Mouse (Mus musculus) CH12.LX (cell line): Measurements from ENCODE around the gene Trio. TPM values are rescaled to one million over a fixed set of nuclear protein-coding genes. Genes with fewer than 3 reads are reported as not detected.

ENCODE experiments used
- DNase-seq: peaks from one replicate; pipeline ENCODE4 v3.0.0-alpha.2; 2013; ENCODE audit errors: extremely low read depth
- H3K27ac ChIP-seq: 2 replicates; pipeline ENCODE4 v1.5.1; 2012; ENCODE audit warnings: low read depth, mild to moderate bottlenecking, control low read depth, moderate library complexity; ENCODE audit not compliant: insufficient read depth
- H3K27me3 ChIP-seq: replicated peaks from 2 replicates; pipeline ENCODE3; 2012; ENCODE audit warnings: inconsistent platforms
- H3K36me3 ChIP-seq, 2 experiments: replicated peaks in 1 of 2; 2 replicates each; pipeline versions ENCODE3 to v1.6.1; 2012; ENCODE audit warnings: inconsistent platforms in 1 of 2, low read length in 1 of 2, mild to moderate bottlenecking in 1 of 2, mixed read lengths in 1 of 2, moderate library complexity in 1 of 2; ENCODE audit not compliant: control insufficient read depth in 1 of 2, insufficient read depth in 1 of 2
- H3K4me1 ChIP-seq, 2 experiments: 2 replicates each; pipeline ENCODE4 v1.6.1; 2012; ENCODE audit warnings: inconsistent platforms in 1 of 2, moderate library complexity in 1 of 2; ENCODE audit not compliant: insufficient read depth in 2 of 2, control insufficient read depth in 1 of 2
- H3K4me2 ChIP-seq: 2 replicates; pipeline ENCODE4 v1.6.1; 2012; ENCODE audit warnings: low read depth, mild to moderate bottlenecking, control low read depth; ENCODE audit not compliant: poor library complexity, insufficient read depth, severe bottlenecking
- H3K4me3 ChIP-seq, 3 experiments: fragments of 150-350 bp in 1 of 3; sonication (generic) in 1 of 3; replicated peaks in 1 of 3; 2 replicates each; pipeline versions ENCODE3 to v1.5.1; 2011 to 2012; ENCODE audit warnings: low read depth in 2 of 3, low read length in 2 of 3, mild to moderate bottlenecking in 2 of 3, moderate library complexity in 2 of 3, control low read depth in 1 of 3, improper control_type of control experiment in 1 of 3, inconsistent platforms in 1 of 3, mixed read lengths in 1 of 3; ENCODE audit not compliant: poor library complexity in 1 of 3
- H3K79me2 ChIP-seq: replicated peaks from 2 replicates; pipeline ENCODE4 v1.6.1; 2012; ENCODE audit warnings: mild to moderate bottlenecking, moderate library complexity; ENCODE audit not compliant: control insufficient read depth, poor library complexity, insufficient read depth, severe bottlenecking; ENCODE audit errors: extremely low read depth
- H3K9ac ChIP-seq: 2 replicates; pipeline ENCODE4 v1.6.1; 2012; ENCODE audit warnings: low read depth, mild to moderate bottlenecking, control low read depth, moderate library complexity; ENCODE audit not compliant: insufficient read depth
- H3K9me3 ChIP-seq: replicated peaks from 2 replicates; pipeline ENCODE3; 2012; ENCODE audit warnings: low read length, inconsistent platforms, mixed read lengths
- BHLHE40 ChIP-seq: IDR thresholded peaks from 2 replicates; pipeline ENCODE4 v1.6.1; 2011; ENCODE audit warnings: mild to moderate bottlenecking, low read depth, low read length, improper control_type of control experiment
- CHD1 ChIP-seq: IDR thresholded peaks from 2 replicates; pipeline ENCODE4 v1.6.1; 2012; ENCODE audit warnings: low read depth, low read length, improper control_type of control experiment, inconsistent platforms
- CHD2 ChIP-seq: IDR thresholded peaks from 2 replicates; pipeline ENCODE4 v1.6.1; 2011; ENCODE audit warnings: low read length, improper control_type of control experiment
- CTCF ChIP-seq, 2 experiments: IDR thresholded peaks in 1 of 2; conservative IDR thresholded peaks in 1 of 2; 2 replicates each; pipeline ENCODE4 v1.5.1; 2011 to 2012; ENCODE audit warnings: low read depth in 2 of 2, low read length in 2 of 2, improper control_type of control experiment in 1 of 2, inconsistent platforms in 1 of 2, mild to moderate bottlenecking in 1 of 2, moderate library complexity in 1 of 2
- GABPA ChIP-seq: IDR thresholded peaks from 2 replicates; pipeline ENCODE4 v1.6.1; 2012; ENCODE audit warnings: low read depth, low read length, improper control_type of control experiment, inconsistent platforms; ENCODE audit not compliant: insufficient replicate concordance
- JUN ChIP-seq: IDR thresholded peaks from 2 replicates; pipeline ENCODE4 v1.6.1; 2011; ENCODE audit warnings: low read depth, mild to moderate bottlenecking, low read length, improper control_type of control experiment, moderate library complexity; ENCODE audit not compliant: insufficient read depth
- MAFK ChIP-seq: IDR thresholded peaks from 2 replicates; pipeline ENCODE4 v1.6.1; 2011; ENCODE audit warnings: low read length, improper control_type of control experiment; ENCODE audit not compliant: insufficient replicate concordance
- MAX ChIP-seq: IDR thresholded peaks from 2 replicates; pipeline ENCODE4 v1.6.1; 2011; ENCODE audit warnings: low read length, improper control_type of control experiment
- MEF2A ChIP-seq: IDR thresholded peaks from 2 replicates; pipeline ENCODE4 v1.6.1; 2014; ENCODE audit warnings: low read depth, mild to moderate bottlenecking, inconsistent platforms, low read length, improper control_type of control experiment, borderline replicate concordance
- MXI1 ChIP-seq: IDR thresholded peaks from 2 replicates; pipeline ENCODE4 v1.6.1; 2011; ENCODE audit warnings: mild to moderate bottlenecking, low read depth, low read length, improper control_type of control experiment
- NRF1 ChIP-seq: IDR thresholded peaks from 2 replicates; pipeline ENCODE4 v1.6.1; 2014; ENCODE audit warnings: low read depth, mild to moderate bottlenecking, inconsistent platforms, low read length, improper control_type of control experiment, moderate library complexity
- POLR2A ChIP-seq: IDR thresholded peaks from 2 replicates; pipeline ENCODE4 v1.6.1; 2011; ENCODE audit warnings: low read depth, mild to moderate bottlenecking, improper control_type of control experiment, low read length
- RCOR1 ChIP-seq: conservative IDR thresholded peaks from 2 replicates; pipeline ENCODE4 v1.6.1; 2012; ENCODE audit warnings: low read depth, mild to moderate bottlenecking, inconsistent platforms, low read length, improper control_type of control experiment
- SIN3A ChIP-seq: IDR thresholded peaks from 2 replicates; pipeline ENCODE4 v1.6.1; 2012; ENCODE audit warnings: low read length, improper control_type of control experiment, inconsistent platforms
- SMC3 ChIP-seq: IDR thresholded peaks from 2 replicates; pipeline ENCODE4 v1.6.1; 2011; ENCODE audit warnings: low read depth, low read length, improper control_type of control experiment
- TBP ChIP-seq: conservative IDR thresholded peaks from 2 replicates; pipeline ENCODE4 v1.6.1; 2011; ENCODE audit warnings: low read depth, low read length, improper control_type of control experiment
- ZKSCAN1 ChIP-seq: IDR thresholded peaks from 2 replicates; pipeline ENCODE4 v1.6.1; 2012; ENCODE audit warnings: low read depth, inconsistent platforms, low read length, improper control_type of control experiment, borderline replicate concordance
- ZNF384 ChIP-seq: IDR thresholded peaks from 2 replicates; pipeline ENCODE4 v1.6.1; 2012; ENCODE audit warnings: low read depth, low read length, improper control_type of control experiment, inconsistent platforms
- dilution Hi-C: fragments of 300-500 bp; cut with MboI; formaldehyde crosslinking; loops from 2 replicates; pipeline ENCODE4 v1.14.3; 2020; ENCODE audit warnings: low sequenced_read_pairs; ENCODE audit not compliant: extremely low pct_unique_long_range_greater_than_20kb, extremely low pct_ligation_motif_present
- in situ Hi-C: fragments of 300-500 bp; cut with MboI; formaldehyde crosslinking; loops from 3 replicates; pipeline ENCODE4 v1.14.3; 2019; ENCODE audit warnings: low sequenced_read_pairs, low pct_ligation_motif_present, low pct_unique_long_range_greater_than_20kb, mixed read lengths
- polyA plus RNA-seq: library from polyadenylated mRNA; unstranded; fragments of >175 nt; gene quantifications from 2 replicates; pipeline ENCODE4 v1.2.1, GENCODE M21; 2012; ENCODE audit warnings: low read depth; ENCODE audit not compliant: insufficient read length
- total RNA-seq, 2 experiments: library from RNA; depleted of rRNA; stranded (reverse); fragments of 300-350 nt in 1 of 2; fragments of >200 nt in 1 of 2; gene quantifications; 2 replicates each; pipeline ENCODE4 v1.2.3; 2012 to 2014

The Trio gene
- total and polyA plus RNA-seq, 3 experiments = 3.9 to 17.5 (median 4.3) TPM

DNA sequence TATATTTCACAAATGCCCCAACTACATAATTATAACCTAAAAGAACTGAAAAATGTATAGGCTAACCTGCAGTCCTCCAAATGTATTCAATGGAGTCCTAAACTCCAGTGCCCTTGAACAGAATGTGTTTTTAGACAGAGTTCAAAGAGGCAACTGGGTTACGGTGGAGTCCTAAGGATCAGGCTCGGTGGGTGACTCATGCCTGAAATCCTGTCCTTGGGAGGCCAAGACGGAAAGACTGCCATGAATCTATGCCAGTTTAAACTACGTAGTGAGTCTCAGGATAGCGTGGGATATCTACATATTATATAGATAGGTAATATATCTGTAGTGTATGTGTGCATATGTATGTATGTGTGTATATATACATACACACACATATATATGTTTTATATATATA, 234.5 kb downstream of the Trio start:
- H3K79me2 ChIP-seq = no peaks in the 10 kb centered on the region
- H3K4me1 ChIP-seq = peaks cover 6 to 45% of the 10 kb centered on the region in 2 experiments; a peak in 3 of 4 replicates
- no peaks in the 10 kb centered on the region for H3K27me3 ChIP-seq
- no peak for TF ChIP-seq ZKSCAN1
- no peaks in the 10 kb centered on the region for H3K9me3 ChIP-seq
- H3K9ac ChIP-seq = no peak overlapping the region
- H3K4me3 ChIP-seq = no peak overlapping the region
- no peak for DNase-seq
- no peaks in the 10 kb centered on the region for H3K36me3 ChIP-seq
- H3K4me2 ChIP-seq = no peak overlapping the region
- H3K27ac ChIP-seq = no peak overlapping the region
- in situ Hi-C loops = no loop called here
- dilution Hi-C loops = no loop called here

DNA sequence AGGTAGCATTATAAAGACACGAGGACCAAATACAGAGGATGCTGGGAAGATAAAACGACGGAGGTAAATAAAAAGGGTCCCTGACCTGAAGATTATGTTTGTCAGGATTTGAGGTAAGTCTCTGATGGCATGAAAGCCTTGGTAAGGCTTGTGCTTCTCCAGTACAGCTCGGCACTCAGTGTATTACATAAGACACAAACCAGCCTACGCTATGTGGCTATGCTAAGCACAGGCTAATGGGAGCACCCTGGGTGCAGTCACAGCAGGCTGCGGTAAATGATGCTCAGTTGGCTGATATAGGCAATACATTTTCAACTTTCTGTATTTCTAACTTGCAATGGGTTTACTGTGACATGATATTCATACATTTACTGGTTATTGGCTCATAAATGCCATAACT, 234.9 kb downstream of the Trio start:
- Histone ChIP-seq H3K27me3 (no peaks in the 10 kb centered on the region), H3K4me3 (no peak overlapping the region), H3K4me1 (peaks cover 7 to 49% of the 10 kb centered on the region in 2 experiments; a peak in 3 of 4 replicates), H3K27ac (no peak overlapping the region), H3K4me2 (no peak overlapping the region), H3K9me3 (no peaks in the 10 kb centered on the region), H3K79me2 (no peaks in the 10 kb centered on the region), H3K9ac (no peak overlapping the region), H3K36me3 (no peaks in the 10 kb centered on the region)
- dilution Hi-C loops (no loop called here), in situ Hi-C loops (no loop called here)
- TF ChIP-seq MAX (no peak), SIN3A (no peak), RCOR1 (no peak), JUN (no peak), GABPA (no peak), NRF1 (no peak), SMC3 (no peak), CHD2 (no peak), BHLHE40 (no peak), ZNF384 (no peak), ZKSCAN1 (no peak), TBP (no peak), MXI1 (no peak), POLR2A (no peak), MAFK (no peak), MEF2A (no peak), CHD1 (no peak), CTCF (conservative IDR thresholded peaks at IDR 0.05 in 1 of 2, IDR thresholded peaks at IDR 0.05 in 1 of 2; ENCODE audit: low read depth in 2 of 2, low read length in 2 of 2) (no peak)
- no peak for DNase-seq
